Mouse (Mus musculus) brain, embryonic 14.5 days (tissue): ENCODE measurements around the gene Tmem161b.

Experiments used
- CTCF ChIP-seq: fragments of 200-500 bp; IDR thresholded peaks from 2 replicates; pipeline ENCODE4 v1.5.1; 2012; ENCODE audit warnings: inconsistent platforms, mild to moderate bottlenecking, moderate library complexity, borderline replicate concordance; ENCODE audit not compliant: insufficient read depth, insufficient read length; ENCODE audit errors: extremely low read depth
- POLR2A ChIP-seq: fragments of 200-500 bp; IDR thresholded peaks from 2 replicates; pipeline ENCODE4 v1.6.1; 2012; ENCODE audit warnings: mild to moderate bottlenecking, inconsistent platforms, borderline replicate concordance; ENCODE audit not compliant: poor library complexity, insufficient read depth, insufficient read length, severe bottlenecking; ENCODE audit errors: extremely low read depth

- no peak for TF ChIP-seq POLR2A
- no peak for TF ChIP-seq CTCF
Observed at GRCm38 (mm10) chr13:84276246-84276645, 54.1 kb downstream of the Tmem161b start.
